Mouse (Mus musculus) heart, embryonic 16.5 days (tissue): ENCODE results near the gene Ovol1. TPM values are rescaled to one million over a fixed set of nuclear protein-coding genes. Genes with fewer than 3 reads are reported as not detected.

ENCODE experiments used
- polyA plus RNA-seq: library from polyadenylated mRNA; unstranded; fragments of >200 nt; fragmentation: Nextera tagmentation; extraction: Ambion mirVana; gene quantifications from 2 replicates; pipeline ENCODE4 v1.2.1, GENCODE M21; 2015

The Ovol1 gene
- polyA plus RNA-seq, 1 experiment from 2014 or later, result 0.54 TPM

Other genes starting within 250 kb of the Ovol1 start
- not detected in 2 replicates for gene Catsper1, start 224.9 kb downstream of the Ovol1 start, polyA plus RNA-seq
- gene Cst6, start 211.1 kb downstream of the Ovol1 start, polyA plus RNA-seq, result 1.00 and 2.1 TPM in 2 replicates
- gene Eif1ad, start 193.9 kb downstream of the Ovol1 start, polyA plus RNA-seq, result 44.5 and 45.2 TPM in 2 replicates
- 441 and 465 TPM in 2 replicates for gene Banf1, start 193.5 kb downstream of the Ovol1 start, polyA plus RNA-seq
- gene Sart1, start 171.9 kb downstream of the Ovol1 start, polyA plus RNA-seq, result 49.6 and 54.7 TPM in 2 replicates
- gene Tsga10ip, start 158.1 kb downstream of the Ovol1 start, polyA plus RNA-seq, result 1.6 and 2.1 TPM in 2 replicates
- 219 and 232 TPM in 2 replicates for gene Drap1, start 135.7 kb downstream of the Ovol1 start, polyA plus RNA-seq
- 34.6 and 41.8 TPM in 2 replicates for gene AI837181, start 135.5 kb downstream of the Ovol1 start, polyA plus RNA-seq
- gene Fosl1, start 113.1 kb downstream of the Ovol1 start, polyA plus RNA-seq, result 0.16 TPM in 1 of 2 replicates, not detected in the other
- gene Ccdc85b, start 102.8 kb downstream of the Ovol1 start, polyA plus RNA-seq, result 7.6 and 8.0 TPM in 2 replicates
- gene Fibp, start 100.0 kb downstream of the Ovol1 start, polyA plus RNA-seq, result 108 TPM in 2 replicates
- 3.1 and 7.4 TPM in 2 replicates for gene Ctsw, start 92.1 kb downstream of the Ovol1 start, polyA plus RNA-seq
- 62.7 and 76.1 TPM in 2 replicates for gene Efemp2, start 86.7 kb downstream of the Ovol1 start, polyA plus RNA-seq
- gene Mus81, start 72.2 kb downstream of the Ovol1 start, polyA plus RNA-seq, result 50.1 and 52.9 TPM in 2 replicates
- gene Cfl1, start 70.2 kb downstream of the Ovol1 start, polyA plus RNA-seq, result 1,696 and 1,829 TPM in 2 replicates
- gene 1700020D05Rik, start 56.9 kb downstream of the Ovol1 start, polyA plus RNA-seq, result not detected in 2 replicates
- 17.2 and 18.3 TPM in 2 replicates for gene Snx32, start 50.1 kb downstream of the Ovol1 start, polyA plus RNA-seq
- 3.8 and 4.0 TPM in 2 replicates for gene Ap5b1, start 7.4 kb upstream of the Ovol1 start, polyA plus RNA-seq
- 76.7 and 80.0 TPM in 2 replicates for gene Rnaseh2c, start 41.2 kb upstream of the Ovol1 start, polyA plus RNA-seq
- 30.3 and 31.8 TPM in 2 replicates for gene Kat5, start 49.6 kb upstream of the Ovol1 start, polyA plus RNA-seq
- gene Rela, start 76.8 kb upstream of the Ovol1 start, polyA plus RNA-seq, result 37.7 and 38.2 TPM in 2 replicates
- gene Sipa1, start 103.1 kb upstream of the Ovol1 start, polyA plus RNA-seq, result 23.5 and 24.9 TPM in 2 replicates
- 24.4 and 26.8 TPM in 2 replicates for gene Map3k11, start 128.1 kb upstream of the Ovol1 start, polyA plus RNA-seq
- gene Pcnx3, start 128.3 kb upstream of the Ovol1 start, polyA plus RNA-seq, result 11.5 and 13.4 TPM in 2 replicates
- gene Kcnk7, start 143.7 kb upstream of the Ovol1 start, polyA plus RNA-seq, result 0.18 and 0.24 TPM in 2 replicates
- 92.3 and 97.5 TPM in 2 replicates for gene Ehbp1l1, start 165.7 kb upstream of the Ovol1 start, polyA plus RNA-seq
- 68.6 and 72.3 TPM in 2 replicates for gene Fam89b, start 169.0 kb upstream of the Ovol1 start, polyA plus RNA-seq
- 27.3 and 31.5 TPM in 2 replicates for gene Ltbp3, start 180.3 kb upstream of the Ovol1 start, polyA plus RNA-seq
- 62.1 and 66.6 TPM in 2 replicates for gene Scyl1, start 210.8 kb upstream of the Ovol1 start, polyA plus RNA-seq